Mouse (Mus musculus) embryonic fibroblast, embryonic 13.5 days (primary cell): ENCODE results near the gene Nup50. TPM values are rescaled to one million over a fixed set of nuclear protein-coding genes. Genes with fewer than 3 reads are reported as not detected.
"Not testable (repeated sequence)": the region's sequence is repeated elsewhere in the genome, so short reads cannot be mapped to it uniquely, and the experiment has no call there.

Experiments
- H3K27ac ChIP-seq: 2 replicates; pipeline ENCODE4 v1.5.1; 2012; ENCODE audit warnings: low read length, control low read depth, inconsistent platforms; ENCODE audit not compliant: insufficient read depth
- H3K4me1 ChIP-seq: 2 replicates; pipeline ENCODE4 v1.6.1; 2011; ENCODE audit warnings: low read length; ENCODE audit not compliant: control insufficient read depth, insufficient read depth
- H3K4me3 ChIP-seq: 2 replicates; pipeline ENCODE4 v1.5.1; 2011; ENCODE audit warnings: mild to moderate bottlenecking, control low read depth, low read length; ENCODE audit not compliant: insufficient read depth
- CTCF ChIP-seq: IDR thresholded peaks from 2 replicates; pipeline ENCODE4 v1.5.1; 2011; ENCODE audit warnings: mild to moderate bottlenecking, control low read depth, low read length, moderate library complexity, borderline replicate concordance; ENCODE audit not compliant: insufficient read depth
- POLR2A ChIP-seq: IDR thresholded peaks from 2 replicates; pipeline ENCODE4 v1.6.1; 2011; ENCODE audit warnings: low read depth, mild to moderate bottlenecking, control low read depth, low read length, moderate library complexity
- polyA plus RNA-seq: library from polyadenylated mRNA; stranded (reverse); fragments of >200 nt; gene quantifications from 2 replicates; pipeline ENCODE4 v1.2.4, GENCODE M21; 2011; ENCODE audit warnings: low read depth; ENCODE audit not compliant: missing spikeins, insufficient read length

The Nup50 gene
- polyA plus RNA-seq: 45.7 and 47.9 TPM in 2 replicates

DNA sequence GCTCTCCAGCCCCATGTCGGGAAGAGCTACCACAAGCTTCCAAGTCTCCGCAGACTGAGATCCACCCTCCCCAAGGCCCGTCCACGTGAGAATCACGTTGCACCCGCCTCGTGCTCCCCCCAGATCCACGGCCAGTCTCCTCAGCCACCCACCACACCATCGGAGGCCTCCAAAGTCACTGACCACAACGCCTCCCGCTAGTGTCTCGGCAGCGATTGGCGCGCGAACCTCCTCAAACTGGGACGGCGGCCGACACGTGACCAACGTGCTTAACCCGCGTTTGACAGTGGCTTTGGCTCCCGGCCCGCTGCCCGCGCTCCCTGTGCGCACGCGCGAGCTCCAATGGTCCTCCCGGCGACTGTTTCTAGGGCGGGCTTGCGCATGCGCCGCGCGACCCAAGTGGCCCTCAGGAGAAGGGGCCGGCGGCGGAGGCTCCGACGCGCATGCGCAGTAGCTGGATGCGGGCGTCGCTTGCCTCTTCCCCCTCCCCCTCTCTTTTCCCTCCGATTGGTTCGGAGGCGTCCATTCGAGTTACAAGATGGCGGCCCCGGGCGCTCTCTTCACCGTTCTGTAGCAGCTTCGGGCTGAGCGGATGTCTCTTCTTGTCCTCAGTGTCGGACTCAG is at the start of gene Nup50:
TSS of gene Nup50 (plus strand) at position 528 of the 624 bp plus-strand sequence.
- TF ChIP-seq CTCF (no peak), POLR2A (peak; percentile 92)
- Histone ChIP-seq H3K4me3 (peak within 1 kb of the TSS; percentile 69), H3K27ac (peak within 1 kb of the TSS; percentile 88), H3K4me1 (no peaks in the 10 kb centered on the region; the same call in 1 of the 2 replicates)

DNA sequence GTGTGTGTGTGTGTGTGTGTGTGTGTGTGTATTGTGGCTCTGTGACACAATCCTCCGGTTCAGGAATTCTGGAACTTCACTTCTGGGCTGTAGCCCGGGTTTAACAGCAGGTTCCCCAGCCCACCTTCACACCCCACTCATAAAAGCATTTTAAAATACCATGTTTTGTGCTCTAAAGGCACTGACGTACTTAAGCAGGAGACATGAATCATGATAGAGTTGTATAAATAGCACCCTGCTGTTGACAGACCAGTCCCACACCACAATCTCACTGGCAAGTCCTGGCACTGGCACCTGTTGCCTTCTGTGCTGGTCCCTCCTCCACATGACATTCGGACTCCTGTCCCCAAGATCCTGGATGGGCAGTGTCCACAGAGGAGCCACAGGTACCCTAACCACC is 49.3 kb upstream of the Nup50 start:
- TF ChIP-seq CTCF: no peak
- no peak for TF ChIP-seq POLR2A
- no peaks in the 10 kb centered on the region for H3K4me1 ChIP-seq
- H3K4me3 ChIP-seq: no peak overlapping the region
- no peak overlapping the region for H3K27ac ChIP-seq

DNA sequence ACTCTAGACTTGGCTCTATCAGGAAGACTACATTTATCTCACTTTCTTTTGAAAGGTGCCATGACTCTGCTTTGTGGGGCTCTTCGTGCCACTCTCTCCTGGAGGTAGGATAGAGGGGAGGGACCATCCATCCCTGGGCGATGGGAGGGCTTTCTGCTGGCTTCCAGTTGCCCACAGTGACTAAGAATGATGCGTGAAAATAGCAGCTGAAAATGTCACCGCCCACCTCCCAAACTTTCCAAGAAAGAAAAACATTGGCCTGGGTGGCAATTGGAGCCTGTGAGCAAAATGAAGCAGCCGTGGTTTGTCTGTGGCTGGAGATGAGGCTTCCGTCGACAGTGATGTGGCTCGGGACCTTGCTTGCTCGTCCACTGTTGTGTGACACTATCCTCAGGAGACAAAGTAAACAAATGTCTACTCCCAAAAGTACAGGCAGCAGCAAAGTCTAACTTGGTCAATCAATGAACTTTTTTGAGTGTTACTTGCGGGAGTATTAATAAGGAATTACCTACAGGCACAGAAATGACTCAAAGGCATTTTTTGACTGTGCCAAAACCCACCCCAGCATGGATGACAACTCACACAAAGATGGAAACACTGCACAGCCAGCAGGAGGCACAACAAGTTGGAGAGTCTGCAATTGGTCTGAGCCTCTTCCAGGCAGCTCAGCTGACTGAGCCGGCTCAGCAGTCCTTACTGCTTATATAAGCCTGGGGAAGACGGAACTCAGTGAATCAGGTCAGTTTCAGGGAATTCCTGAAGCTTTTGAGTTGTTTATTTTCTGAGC is 46.0 kb upstream of the Nup50 start:
- TF ChIP-seq CTCF (no peak), POLR2A (no peak)
- Histone ChIP-seq H3K4me1 (no peaks in the 10 kb centered on the region; the same call in 1 of the 2 replicates), H3K27ac (no peak overlapping the region), H3K4me3 (no peak overlapping the region)

GRCm38 (mm10) chr15:84888066-84888465 is 35.1 kb upstream of the Nup50 start:
- no peak overlapping the region for H3K4me3 ChIP-seq
- TF ChIP-seq POLR2A (no peak), CTCF (no peak)
- no peaks in the 10 kb centered on the region for H3K4me1 ChIP-seq
- H3K27ac ChIP-seq: no peak overlapping the region

DNA sequence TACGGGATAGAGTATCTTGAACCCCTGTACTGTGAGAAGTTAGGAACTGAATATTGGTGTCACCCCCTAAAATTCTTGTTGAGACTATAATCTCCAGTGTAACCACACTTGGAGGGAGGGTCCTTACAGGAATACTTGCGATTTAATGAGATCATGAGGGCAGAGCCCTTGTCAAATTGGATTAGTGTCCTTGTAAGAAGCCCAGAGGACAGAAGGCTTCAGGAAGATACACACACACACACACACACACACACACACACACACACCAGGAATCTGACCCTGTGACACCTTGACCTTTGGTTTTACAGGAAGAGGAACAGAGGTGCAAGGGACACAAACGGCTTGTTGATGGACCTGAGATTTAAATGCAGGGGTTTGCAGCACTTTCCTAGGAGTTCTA is 32.0 kb upstream of the Nup50 start:
- no peak overlapping the region for H3K4me3 ChIP-seq
- TF ChIP-seq POLR2A (no peak), CTCF (no peak)
- H3K4me1 ChIP-seq: no peaks in the 10 kb centered on the region
- no peak overlapping the region for H3K27ac ChIP-seq

- peak; percentile 70; the same call in 1 of the 2 replicates for TF ChIP-seq CTCF
- TF ChIP-seq POLR2A: no peak
Measured at GRCm38 (mm10) chr15:84891658-84892057, 31.6 kb upstream of the Nup50 start.

GRCm38 (mm10) chr15:84896216-84896615 is 27.0 kb upstream of the Nup50 start:
- H3K27ac ChIP-seq, H3K4me3 ChIP-seq, H3K4me1 ChIP-seq: not testable (repeated sequence)

More at GRCm38 (mm10) chr15:84891658-84892057, 31.6 kb upstream of the Nup50 start:
- H3K4me3 ChIP-seq: no peak overlapping the region
- no peak overlapping the region for H3K27ac ChIP-seq
- H3K4me1 ChIP-seq: no peaks in the 10 kb centered on the region

GRCm38 (mm10) chr15:84896664-84897063 is 26.5 kb upstream of the Nup50 start:
- no peak for TF ChIP-seq POLR2A
- TF ChIP-seq CTCF: no peak

DNA sequence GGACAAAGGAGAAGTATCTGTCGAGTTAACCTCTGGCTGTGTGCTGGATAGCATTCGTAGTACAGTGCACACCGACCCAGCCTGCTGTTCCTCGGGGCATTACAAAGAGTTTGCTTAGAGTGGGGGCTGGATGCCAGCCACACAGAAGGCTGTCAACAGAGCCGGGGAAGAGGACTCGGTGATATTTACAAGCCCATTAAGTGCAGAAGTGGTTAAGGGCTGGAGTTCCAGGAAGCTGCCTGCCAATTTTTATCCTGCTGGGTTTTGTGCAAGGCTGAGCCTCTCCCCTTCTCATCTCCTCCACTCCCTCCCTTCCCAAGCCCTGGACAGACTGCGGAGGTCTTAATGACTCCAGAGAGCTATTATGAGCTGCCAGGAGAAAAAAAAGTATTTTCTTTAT is 25.1 kb upstream of the Nup50 start:
- Histone ChIP-seq H3K4me3 (no peak overlapping the region), H3K4me1 (no peaks in the 10 kb centered on the region), H3K27ac (no peak overlapping the region)
- TF ChIP-seq CTCF (no peak), POLR2A (no peak)

More at GRCm38 (mm10) chr15:84896664-84897063, 26.5 kb upstream of the Nup50 start:
- no peak overlapping the region for H3K4me3 ChIP-seq
- H3K27ac ChIP-seq: no peak overlapping the region
- H3K4me1 ChIP-seq: no peaks in the 10 kb centered on the region

GRCm38 (mm10) chr15:84903843-84904385 is 19.3 kb upstream of the Nup50 start:
- Histone ChIP-seq H3K27ac (no peak overlapping the region), H3K4me3 (no peak overlapping the region), H3K4me1 (no peaks in the 10 kb centered on the region)
- no peak for TF ChIP-seq POLR2A
- TF ChIP-seq CTCF: no peak
